Mouse (Mus musculus): ENCODE measurements at regions not wholly inside any gene's neighbourhood (a gene's known extent, or its start where the extent isn't known, plus 50 kb on each side); places are given as distances from the start of the nearest gene placed in this dataset.

DNA sequence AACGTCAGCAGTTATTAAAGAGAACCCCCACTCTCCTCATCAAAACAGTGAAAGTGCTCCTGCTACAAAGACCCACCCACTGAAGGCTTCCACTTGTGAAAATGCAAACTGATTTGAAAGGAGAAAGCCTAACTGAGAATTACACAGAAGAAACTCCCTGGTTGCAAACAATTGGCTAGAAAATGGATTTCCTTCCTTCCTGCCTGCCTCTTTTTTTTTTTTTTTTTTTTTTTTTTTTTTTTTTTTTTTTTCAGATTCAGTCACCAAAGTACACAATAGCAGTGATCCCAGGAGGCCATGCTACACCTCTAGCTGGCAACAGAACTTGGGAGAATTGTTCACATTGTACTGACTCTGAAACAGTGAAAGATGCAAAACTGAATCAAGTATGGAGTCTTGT is 343.0 kb downstream of the Dad1 start:
- H3K4me1 ChIP-seq (ENCODE audit: control insufficient read depth, insufficient read depth, low read length): no peaks in the 10 kb centered on the region
- no peak overlapping the region for H3K27ac ChIP-seq (ENCODE audit: insufficient read depth, low read depth, low read length)
- no peak for TF ChIP-seq CTCF (IDR thresholded peaks at IDR 0.05; ENCODE audit: insufficient read depth, low read depth, low read length)
- no peak for TF ChIP-seq POLR2A (IDR thresholded peaks at IDR 0.05; ENCODE audit: insufficient read depth, low read depth, low read length)
- no peak overlapping the region for H3K4me3 ChIP-seq (ENCODE audit: insufficient read depth, low read depth, low read length)
- 55% methylated on average over 1 of the region's 1 CpGs for WGBS

DNA sequence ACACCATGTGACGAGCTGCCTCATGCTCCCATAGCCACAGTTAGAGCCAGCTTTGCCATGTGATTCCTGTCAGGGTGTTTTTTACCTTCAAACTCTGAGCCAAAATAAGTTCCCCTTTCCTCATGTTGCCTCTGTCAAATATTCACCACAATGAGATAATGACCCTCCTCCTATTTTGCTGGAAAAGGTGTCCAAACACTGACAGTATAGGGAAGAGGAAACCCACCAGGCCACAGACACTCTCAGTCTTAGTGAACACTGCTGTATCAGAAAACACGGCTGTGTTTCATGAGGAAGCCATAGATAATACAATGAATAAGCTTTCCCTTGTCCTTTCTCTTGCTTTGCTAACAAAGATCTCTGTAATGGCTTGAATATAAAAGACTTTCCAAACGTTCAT is 349.3 kb downstream of the Dad1 start:
- no peaks in the 10 kb centered on the region for H3K4me1 ChIP-seq (ENCODE audit: control insufficient read depth, insufficient read depth, low read length)
- TF ChIP-seq CTCF (IDR thresholded peaks at IDR 0.05; ENCODE audit: insufficient read depth, low read depth, low read length): no peak
- no peak for TF ChIP-seq POLR2A (IDR thresholded peaks at IDR 0.05; ENCODE audit: insufficient read depth, low read depth, low read length)
- H3K27ac ChIP-seq (ENCODE audit: insufficient read depth, low read depth, low read length): no peak overlapping the region
- WGBS: 56% methylated on average over 3 of the region's 3 CpGs
- H3K4me3 ChIP-seq (ENCODE audit: insufficient read depth, low read depth, low read length): no peak overlapping the region

DNA sequence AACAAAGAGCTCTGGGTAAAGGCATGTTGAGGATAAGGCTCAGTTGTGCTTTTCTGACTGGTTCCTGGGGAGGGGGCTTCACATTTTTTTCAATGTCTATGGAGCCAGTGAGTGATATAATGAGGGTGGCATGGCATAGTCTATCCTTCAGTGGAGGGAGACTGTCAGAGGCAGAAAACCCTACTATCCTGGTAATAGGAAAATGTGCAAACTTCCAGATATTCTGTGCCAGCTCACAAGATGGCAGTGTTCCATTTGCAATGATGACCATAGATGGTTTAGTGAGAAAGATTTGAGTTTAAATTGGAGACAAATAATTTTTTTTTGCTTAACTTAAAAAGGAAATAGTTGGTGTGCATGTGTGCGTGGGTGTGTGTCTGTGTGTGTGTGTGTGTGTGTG is 352.8 kb downstream of the Dad1 start:
- Histone ChIP-seq H3K4me3 (ENCODE audit: insufficient read depth, low read depth, low read length) (no peak overlapping the region), H3K27ac (ENCODE audit: insufficient read depth, low read depth, low read length) (no peak overlapping the region), H3K4me1 (ENCODE audit: control insufficient read depth, insufficient read depth, low read length) (no peaks in the 10 kb centered on the region)
- WGBS: 35% methylated on average over 1 of the region's 1 CpGs
- TF ChIP-seq CTCF (IDR thresholded peaks at IDR 0.05; ENCODE audit: insufficient read depth, low read depth, low read length) (no peak), POLR2A (IDR thresholded peaks at IDR 0.05; ENCODE audit: insufficient read depth, low read depth, low read length) (no peak)

DNA sequence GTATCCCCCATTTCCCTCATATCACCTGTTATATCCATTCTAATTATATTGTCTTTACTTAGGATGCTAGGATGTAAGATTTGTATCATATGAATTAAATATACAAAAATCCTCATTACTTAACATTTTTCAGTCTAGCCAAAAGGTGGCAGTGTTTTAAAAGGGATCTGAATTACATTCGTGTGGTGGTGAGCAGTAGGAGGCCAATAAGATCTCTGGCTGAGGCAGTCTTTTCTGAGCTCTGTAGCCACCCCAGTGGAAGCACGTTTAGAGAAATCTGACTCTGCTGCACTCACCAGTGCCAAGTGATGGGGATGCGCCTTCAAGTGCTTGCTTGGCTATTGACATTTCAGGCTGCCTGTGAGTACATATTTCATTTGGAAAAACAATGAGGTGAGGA is 372.6 kb downstream of the Dad1 start:
- H3K4me1 ChIP-seq (ENCODE audit: control insufficient read depth, insufficient read depth, low read length): no peaks in the 10 kb centered on the region
- no peak overlapping the region for H3K27ac ChIP-seq (ENCODE audit: insufficient read depth, low read depth, low read length)
- WGBS: 9% methylated on average over 3 of the region's 3 CpGs
- no peak overlapping the region for H3K4me3 ChIP-seq (ENCODE audit: insufficient read depth, low read depth, low read length)
- no peak for TF ChIP-seq POLR2A (IDR thresholded peaks at IDR 0.05; ENCODE audit: insufficient read depth, low read depth, low read length)
- TF ChIP-seq CTCF (IDR thresholded peaks at IDR 0.05; ENCODE audit: insufficient read depth, low read depth, low read length): no peak

DNA sequence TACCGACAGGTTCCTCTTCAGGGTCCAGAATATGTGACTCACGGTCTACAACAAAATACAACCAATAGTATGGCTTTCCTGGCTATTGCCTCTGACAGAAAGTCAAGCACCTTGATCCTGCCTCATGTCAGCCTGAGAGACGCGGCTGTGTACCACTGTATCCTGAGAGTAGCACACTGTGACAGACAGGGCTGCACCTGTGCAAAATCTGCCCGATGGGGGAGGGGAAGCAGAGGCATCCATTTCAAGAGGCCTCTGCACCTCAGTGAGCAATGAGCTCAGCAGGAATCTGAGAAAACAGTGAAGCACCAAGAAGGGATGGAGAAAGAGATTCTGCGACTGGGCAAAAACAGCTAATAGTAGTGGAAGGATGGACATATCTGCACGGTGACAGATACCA is 377.3 kb downstream of the Dad1 start:
- no peaks in the 10 kb centered on the region for H3K4me1 ChIP-seq (ENCODE audit: control insufficient read depth, insufficient read depth, low read length)
- H3K27ac ChIP-seq (ENCODE audit: insufficient read depth, low read depth, low read length): no peak overlapping the region
- 77% methylated on average over 7 of the region's 7 CpGs for WGBS
- no peak overlapping the region for H3K4me3 ChIP-seq (ENCODE audit: insufficient read depth, low read depth, low read length)
- TF ChIP-seq CTCF (IDR thresholded peaks at IDR 0.05; ENCODE audit: insufficient read depth, low read depth, low read length) (no peak), POLR2A (IDR thresholded peaks at IDR 0.05; ENCODE audit: insufficient read depth, low read depth, low read length) (no peak)

DNA sequence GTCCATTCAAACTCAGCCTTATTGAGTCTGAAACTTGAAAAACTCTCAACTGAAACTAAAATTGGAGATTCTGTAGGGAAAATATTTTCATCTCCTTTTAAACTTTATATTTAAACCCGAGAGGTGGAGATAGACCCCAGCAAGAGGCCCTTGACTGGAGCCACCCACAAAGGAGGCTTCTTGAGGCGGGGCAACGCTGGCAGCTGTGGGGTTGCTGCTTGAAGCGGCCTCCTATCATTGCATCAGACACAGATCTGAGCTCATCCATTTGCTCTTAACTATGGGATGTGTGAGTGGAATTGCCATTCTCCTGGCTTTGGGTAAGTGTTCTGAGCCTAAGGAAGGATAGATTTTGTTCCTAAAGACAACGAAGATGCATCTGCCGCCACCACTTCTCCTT is 378.2 kb downstream of the Dad1 start:
- H3K4me3 ChIP-seq (ENCODE audit: insufficient read depth, low read depth, low read length): no peak overlapping the region
- WGBS: 71% methylated on average over 6 of the region's 6 CpGs
- no peak overlapping the region for H3K27ac ChIP-seq (ENCODE audit: insufficient read depth, low read depth, low read length)
- no peak for TF ChIP-seq CTCF (IDR thresholded peaks at IDR 0.05; ENCODE audit: insufficient read depth, low read depth, low read length)
- TF ChIP-seq POLR2A (IDR thresholded peaks at IDR 0.05; ENCODE audit: insufficient read depth, low read depth, low read length): no peak
- no peaks in the 10 kb centered on the region for H3K4me1 ChIP-seq (ENCODE audit: control insufficient read depth, insufficient read depth, low read length)

DNA sequence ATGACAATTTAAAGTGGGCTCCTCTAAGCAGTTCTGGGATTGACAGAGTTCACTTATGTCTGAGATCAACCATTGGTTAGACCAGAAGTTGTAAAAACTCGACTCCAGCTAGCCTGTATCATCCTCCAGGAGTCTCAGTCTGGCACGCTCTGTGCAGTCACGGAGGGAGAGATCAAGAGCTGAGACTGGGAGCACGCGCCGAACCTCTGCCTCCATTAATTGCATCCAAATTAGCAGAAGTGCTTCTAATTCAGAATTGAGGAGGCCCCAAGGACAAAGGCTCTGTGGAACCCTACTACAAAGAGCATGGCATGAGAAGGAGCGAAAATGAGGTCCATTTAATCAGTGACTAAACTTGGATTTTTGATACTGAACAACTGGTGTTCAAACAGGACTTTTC is 406.9 kb downstream of the Dad1 start:
- no peak overlapping the region for H3K27ac ChIP-seq (ENCODE audit: insufficient read depth, low read depth, low read length)
- peaks cover 2% of the 10 kb centered on the region; the same call in 1 of the 2 replicates for H3K4me1 ChIP-seq (ENCODE audit: control insufficient read depth, insufficient read depth, low read length)
- H3K4me3 ChIP-seq (ENCODE audit: insufficient read depth, low read depth, low read length): no peak overlapping the region
- TF ChIP-seq CTCF (IDR thresholded peaks at IDR 0.05; ENCODE audit: insufficient read depth, low read depth, low read length) (no peak), POLR2A (IDR thresholded peaks at IDR 0.05; ENCODE audit: insufficient read depth, low read depth, low read length) (no peak)
- 16% methylated on average over 7 of the region's 7 CpGs for WGBS

DNA sequence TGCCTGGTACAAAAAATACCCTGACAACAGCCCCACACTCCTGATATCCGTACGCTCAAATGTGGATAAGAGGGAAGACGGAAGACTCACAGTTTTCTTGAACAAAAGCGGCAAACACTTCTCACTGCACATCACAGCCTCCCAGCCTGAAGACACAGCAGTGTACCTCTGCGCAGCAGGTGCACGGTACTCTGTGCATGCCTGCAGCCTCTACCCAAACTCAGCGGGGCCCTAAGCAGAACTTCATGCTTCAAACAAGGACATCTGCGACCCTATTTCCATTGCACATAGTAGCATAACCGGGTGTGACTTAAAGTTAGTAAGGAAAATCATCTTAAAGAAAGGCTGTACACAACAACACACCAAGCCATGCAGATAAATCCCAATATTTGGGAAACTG is 408.3 kb downstream of the Dad1 start:
- Histone ChIP-seq H3K4me3 (ENCODE audit: insufficient read depth, low read depth, low read length) (no peak overlapping the region), H3K27ac (ENCODE audit: insufficient read depth, low read depth, low read length) (no peak overlapping the region), H3K4me1 (ENCODE audit: control insufficient read depth, insufficient read depth, low read length) (peaks cover 2% of the 10 kb centered on the region; the same call in 1 of the 2 replicates)
- TF ChIP-seq POLR2A (IDR thresholded peaks at IDR 0.05; ENCODE audit: insufficient read depth, low read depth, low read length): no peak
- no peak for TF ChIP-seq CTCF (IDR thresholded peaks at IDR 0.05; ENCODE audit: insufficient read depth, low read depth, low read length)
- 95% methylated on average over 9 of the region's 9 CpGs for WGBS

DNA sequence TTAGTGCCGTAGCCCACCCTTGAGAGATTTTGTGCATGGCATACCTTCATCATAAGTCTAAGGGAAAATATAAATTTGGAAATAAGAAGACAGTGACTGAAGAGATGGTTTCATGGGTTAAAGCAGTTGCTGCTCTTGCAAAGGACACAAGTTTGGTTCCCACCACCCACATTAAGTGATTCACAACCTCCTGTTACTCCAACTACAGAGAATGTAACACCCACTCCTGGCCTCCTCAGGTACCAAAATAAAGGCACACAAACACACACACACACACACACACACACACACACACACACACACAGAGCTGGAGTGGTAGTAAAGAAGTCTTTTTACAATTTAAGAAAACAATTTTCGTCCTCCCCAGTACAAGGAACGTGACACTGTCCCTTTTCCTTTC is 421.4 kb downstream of the Dad1 start:
- TF ChIP-seq CTCF (IDR thresholded peaks at IDR 0.05; ENCODE audit: insufficient read depth, low read depth, low read length): no peak
- TF ChIP-seq POLR2A (IDR thresholded peaks at IDR 0.05; ENCODE audit: insufficient read depth, low read depth, low read length): no peak
- H3K4me3 ChIP-seq (ENCODE audit: insufficient read depth, low read depth, low read length): no peak overlapping the region
- H3K4me1 ChIP-seq (ENCODE audit: control insufficient read depth, insufficient read depth, low read length): no peaks in the 10 kb centered on the region
- H3K27ac ChIP-seq (ENCODE audit: insufficient read depth, low read depth, low read length): no peak overlapping the region
- WGBS: 84% methylated on average over 3 of the region's 3 CpGs

DNA sequence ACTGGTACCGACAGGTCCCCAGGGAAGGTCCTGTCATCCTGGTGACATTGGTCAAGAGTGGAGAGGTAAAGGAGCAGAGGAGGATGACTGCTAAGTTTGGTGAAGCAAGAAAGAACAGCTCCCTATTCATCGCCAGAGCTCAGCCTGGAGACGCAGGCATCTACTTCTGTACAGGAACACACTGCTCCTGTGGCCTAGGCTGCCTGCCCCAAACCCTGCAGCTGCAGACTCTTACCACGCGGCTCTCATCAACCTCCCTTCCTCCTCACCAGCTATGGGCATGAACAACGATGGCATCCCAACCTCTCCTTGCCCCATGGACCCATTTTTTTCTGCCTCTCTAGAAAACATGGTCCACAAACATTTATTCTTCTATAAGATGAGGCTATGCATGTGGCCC is 422.3 kb downstream of the Dad1 start:
- Histone ChIP-seq H3K27ac (ENCODE audit: insufficient read depth, low read depth, low read length) (no peak overlapping the region), H3K4me1 (ENCODE audit: control insufficient read depth, insufficient read depth, low read length) (no peaks in the 10 kb centered on the region), H3K4me3 (ENCODE audit: insufficient read depth, low read depth, low read length) (no peak overlapping the region)
- TF ChIP-seq CTCF (IDR thresholded peaks at IDR 0.05; ENCODE audit: insufficient read depth, low read depth, low read length) (no peak), POLR2A (IDR thresholded peaks at IDR 0.05; ENCODE audit: insufficient read depth, low read depth, low read length) (no peak)
- WGBS: 83% methylated on average over 6 of the region's 6 CpGs

All from olfactory bulb, adult 2 months (tissue).